Mouse (Mus musculus): Measurements from ENCODE around the gene Galnt18. TPM values are rescaled to one million over a fixed set of nuclear protein-coding genes. Genes with fewer than 3 reads are reported as not detected.

Gene Galnt18
- polyA plus RNA-seq, 1 experiment from 2014 or later = 6.8 TPM

DNA sequence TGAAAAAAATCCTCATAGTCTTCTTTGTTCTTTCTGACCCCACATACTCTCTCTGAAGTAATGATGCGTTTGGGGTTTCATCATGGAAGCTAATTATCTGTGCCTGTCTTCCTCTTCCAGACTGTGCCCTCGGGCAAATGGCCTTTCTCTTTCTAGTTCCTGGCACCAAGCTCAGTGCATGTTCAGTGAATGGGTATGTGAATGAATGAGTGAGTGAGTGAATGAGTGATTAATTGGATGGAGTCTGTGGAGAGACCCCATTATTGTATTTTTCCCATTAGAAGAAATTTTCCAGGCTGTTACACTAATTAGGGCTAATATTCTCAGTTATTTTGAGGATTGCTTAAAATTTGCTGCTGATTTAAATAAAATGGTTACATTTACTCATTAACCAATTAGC, 279.2 kb downstream of the Galnt18 start:
- Histone ChIP-seq H3K27ac (replicated peaks) (no peak overlapping the region), H3K9me3 (replicated peaks) (no peaks in the 10 kb centered on the region), H3K4me1 (no peaks in the 10 kb centered on the region), H3K4me3 (no peak overlapping the region), H3K27me3 (ENCODE audit: low read depth, poor library complexity, severe bottlenecking) (no peaks in the 10 kb centered on the region), H3K36me3 (no peaks in the 10 kb centered on the region)
- 89% methylated on average over 2 of the region's 2 CpGs for WGBS
- DNase-seq (ENCODE audit: low spot score) = no peak

DNA sequence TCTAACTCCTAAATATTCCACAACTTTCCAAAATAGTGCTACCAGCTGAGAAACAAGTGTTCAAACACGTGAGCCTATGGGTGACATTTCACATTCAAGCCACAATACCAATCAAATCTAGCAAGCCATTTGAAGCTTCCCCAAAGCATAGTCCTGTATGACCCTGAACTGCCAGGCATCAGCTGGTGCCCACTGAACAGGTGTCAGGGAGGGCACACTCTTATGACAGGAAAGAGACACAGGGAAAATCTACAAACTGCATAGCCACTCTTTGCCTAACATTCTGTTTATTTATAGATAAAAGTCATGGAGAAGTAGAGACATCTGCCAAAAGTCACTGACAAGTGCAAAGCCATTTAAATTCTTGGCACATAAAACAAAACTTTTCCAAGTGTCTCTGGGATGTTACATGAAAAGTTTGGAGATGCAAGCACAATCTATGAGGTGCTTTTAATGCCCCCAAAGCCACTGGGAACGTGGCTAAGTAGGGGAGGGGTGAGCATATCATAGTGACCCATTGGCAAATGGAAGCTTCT, 280.5 kb downstream of the Galnt18 start:
- no peaks in the 10 kb centered on the region for H3K36me3 ChIP-seq
- H3K27ac ChIP-seq (replicated peaks) = no peak overlapping the region
- WGBS = 69% methylated on average over 2 of the region's 2 CpGs
- H3K4me3 ChIP-seq = no peak overlapping the region
- no peak for DNase-seq (ENCODE audit: low spot score)
- no peaks in the 10 kb centered on the region for H3K4me1 ChIP-seq
- H3K27me3 ChIP-seq (ENCODE audit: low read depth, poor library complexity, severe bottlenecking) = no peaks in the 10 kb centered on the region
- no peaks in the 10 kb centered on the region for H3K9me3 ChIP-seq (replicated peaks)

GRCm38 (mm10) chr7:111497191-111497590, 282.6 kb downstream of the Galnt18 start:
- WGBS = 79% methylated on average over 6 of the region's 6 CpGs
- Histone ChIP-seq H3K36me3 (no peaks in the 10 kb centered on the region), H3K27me3 (ENCODE audit: low read depth, poor library complexity, severe bottlenecking) (no peaks in the 10 kb centered on the region), H3K4me1 (no peaks in the 10 kb centered on the region), H3K9me3 (replicated peaks) (no peaks in the 10 kb centered on the region), H3K4me3 (no peak overlapping the region), H3K27ac (replicated peaks) (no peak overlapping the region)
- DNase-seq (ENCODE audit: low spot score) = no peak

DNA sequence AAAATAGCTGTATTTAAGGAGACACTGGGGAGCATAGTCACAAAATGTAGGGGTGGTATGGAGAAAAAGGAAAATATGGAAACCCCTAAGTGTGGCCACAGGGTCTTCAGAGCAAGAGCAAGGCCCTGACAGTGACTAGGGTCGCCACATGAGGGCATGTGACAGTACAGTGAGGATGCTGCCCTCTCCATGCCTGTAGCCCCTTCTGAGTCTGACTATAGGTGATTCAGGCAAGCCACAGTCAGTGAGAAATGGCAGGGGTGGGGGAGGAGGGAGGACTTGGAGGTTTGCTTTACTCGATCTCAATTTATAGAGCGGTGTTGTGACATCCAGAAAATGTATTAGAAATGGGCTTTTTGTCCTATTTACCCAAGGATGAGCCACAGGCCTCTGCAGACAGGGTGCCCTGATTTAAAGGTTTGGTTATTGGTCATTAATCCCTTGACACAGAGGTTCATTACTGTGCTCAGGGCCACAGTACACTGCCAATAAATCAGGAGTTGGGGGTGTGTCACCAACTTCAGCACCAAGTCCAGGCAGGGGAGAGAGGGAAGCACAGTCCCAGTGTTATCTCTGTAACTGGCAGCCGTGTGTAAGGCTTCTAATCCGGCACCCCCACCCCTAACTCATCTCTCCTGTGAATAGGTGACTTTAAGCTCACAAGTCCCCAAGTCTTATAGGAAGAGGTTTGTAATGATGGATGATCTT, 287.4 kb downstream of the Galnt18 start:
- H3K4me3 ChIP-seq = no peak overlapping the region
- H3K9me3 ChIP-seq (replicated peaks) = no peaks in the 10 kb centered on the region
- no peak overlapping the region for H3K27ac ChIP-seq (replicated peaks)
- WGBS = 80% methylated on average over 5 of the region's 5 CpGs
- H3K36me3 ChIP-seq = no peaks in the 10 kb centered on the region
- H3K4me1 ChIP-seq = peaks cover 2% of the 10 kb centered on the region
- DNase-seq (ENCODE audit: low spot score) = no peak
- no peaks in the 10 kb centered on the region for H3K27me3 ChIP-seq (ENCODE audit: low read depth, poor library complexity, severe bottlenecking)

GRCm38 (mm10) chr7:111491566-111491965, 288.2 kb downstream of the Galnt18 start:
- Histone ChIP-seq H3K4me1 (peaks cover 10% of the 10 kb centered on the region), H3K36me3 (no peaks in the 10 kb centered on the region), H3K27ac (replicated peaks) (no peak overlapping the region), H3K9me3 (replicated peaks) (no peaks in the 10 kb centered on the region), H3K27me3 (ENCODE audit: low read depth, poor library complexity, severe bottlenecking) (no peaks in the 10 kb centered on the region), H3K4me3 (no peak overlapping the region)
- WGBS = 93% methylated on average over 2 of the region's 2 CpGs
- no peak for DNase-seq (ENCODE audit: low spot score)

- Histone ChIP-seq H3K27me3 (ENCODE audit: low read depth, poor library complexity, severe bottlenecking) (no peaks in the 10 kb centered on the region), H3K27ac (replicated peaks) (peak overlapping the region; percentile 25; the same call in 1 of the 2 replicates), H3K4me1 (peaks cover 11% of the 10 kb centered on the region), H3K36me3 (no peaks in the 10 kb centered on the region), H3K9me3 (replicated peaks) (no peaks in the 10 kb centered on the region), H3K4me3 (no peak overlapping the region)
- DNase-seq (ENCODE audit: low spot score) = no peak
- WGBS = 55% methylated on average over 3 of the region's 3 CpGs
Measured at GRCm38 (mm10) chr7:111486811-111487333, 292.9 kb downstream of the Galnt18 start.

GRCm38 (mm10) chr7:111483896-111484295, 295.9 kb downstream of the Galnt18 start:
- Histone ChIP-seq H3K4me3 (no peak overlapping the region), H3K27ac (replicated peaks) (no peak overlapping the region), H3K27me3 (ENCODE audit: low read depth, poor library complexity, severe bottlenecking) (no peaks in the 10 kb centered on the region), H3K36me3 (no peaks in the 10 kb centered on the region), H3K4me1 (peaks cover 11% of the 10 kb centered on the region), H3K9me3 (replicated peaks) (no peaks in the 10 kb centered on the region)
- 90% methylated on average over 4 of the region's 4 CpGs for WGBS
- no peak for DNase-seq (ENCODE audit: low spot score)

DNA sequence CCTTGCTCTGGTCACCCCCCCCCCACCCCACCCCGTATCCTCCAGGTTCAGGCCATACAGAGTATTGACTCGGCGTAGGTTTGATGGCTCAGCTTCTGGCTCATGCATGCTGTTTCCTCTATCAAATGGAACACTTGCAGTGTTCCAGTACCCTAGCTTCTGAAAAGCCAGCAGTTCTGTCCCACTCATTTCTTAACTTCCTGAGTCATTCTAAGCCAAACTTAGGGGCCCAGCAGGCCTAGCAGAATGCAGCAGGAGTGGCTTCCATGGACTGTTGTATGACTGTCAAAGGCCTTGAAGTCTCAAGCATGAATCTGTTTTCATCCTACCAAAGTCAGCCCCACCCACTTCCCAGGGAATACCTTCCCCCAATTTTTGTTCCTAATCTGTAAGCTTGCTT, 296.5 kb downstream of the Galnt18 start:
- Histone ChIP-seq H3K36me3 (no peaks in the 10 kb centered on the region), H3K27me3 (ENCODE audit: low read depth, poor library complexity, severe bottlenecking) (no peaks in the 10 kb centered on the region), H3K9me3 (replicated peaks) (no peaks in the 10 kb centered on the region), H3K27ac (replicated peaks) (no peak overlapping the region), H3K4me3 (no peak overlapping the region), H3K4me1 (peaks cover 11% of the 10 kb centered on the region)
- DNase-seq (ENCODE audit: low spot score) = no peak
- 94% methylated on average over 3 of the region's 3 CpGs for WGBS

DNA sequence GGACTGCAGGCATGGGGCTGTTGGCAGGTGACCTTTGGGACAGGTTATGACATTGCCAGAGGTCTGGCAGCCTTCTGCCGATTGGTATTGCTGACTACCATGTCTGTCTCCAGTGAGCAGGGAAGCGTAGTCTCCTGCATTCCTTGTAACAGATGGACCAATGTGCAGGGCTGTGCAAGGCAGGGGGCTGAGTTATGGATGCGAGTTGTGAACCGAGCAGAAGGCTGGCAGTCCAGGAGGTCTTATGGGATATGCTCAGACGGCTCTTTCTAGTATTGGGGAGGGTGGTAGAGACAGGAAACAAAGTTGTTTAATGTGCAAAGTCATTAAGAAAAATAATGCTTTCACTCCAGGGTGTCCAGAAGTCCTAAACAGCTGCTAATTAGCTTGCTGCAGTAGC, 312.1 kb downstream of the Galnt18 start:
- no peaks in the 10 kb centered on the region for H3K4me1 ChIP-seq
- H3K4me3 ChIP-seq = no peak overlapping the region
- H3K27me3 ChIP-seq (ENCODE audit: low read depth, poor library complexity, severe bottlenecking) = no peaks in the 10 kb centered on the region
- no peak overlapping the region for H3K27ac ChIP-seq (replicated peaks)
- no peak for DNase-seq (ENCODE audit: low spot score)
- WGBS = 66% methylated on average over 5 of the region's 5 CpGs
- no peaks in the 10 kb centered on the region for H3K36me3 ChIP-seq
- H3K9me3 ChIP-seq (replicated peaks) = no peaks in the 10 kb centered on the region

- Histone ChIP-seq H3K9me3 (replicated peaks) (no peaks in the 10 kb centered on the region), H3K4me1 (no peaks in the 10 kb centered on the region), H3K27me3 (ENCODE audit: low read depth, poor library complexity, severe bottlenecking) (no peaks in the 10 kb centered on the region), H3K27ac (replicated peaks) (no peak overlapping the region), H3K36me3 (no peaks in the 10 kb centered on the region), H3K4me3 (no peak overlapping the region)
- 90% methylated on average over 1 of the region's 1 CpGs for WGBS
- DNase-seq (ENCODE audit: low spot score) = no peak
Measured at GRCm38 (mm10) chr7:111466720-111467119, 313.1 kb downstream of the Galnt18 start.

DNA sequence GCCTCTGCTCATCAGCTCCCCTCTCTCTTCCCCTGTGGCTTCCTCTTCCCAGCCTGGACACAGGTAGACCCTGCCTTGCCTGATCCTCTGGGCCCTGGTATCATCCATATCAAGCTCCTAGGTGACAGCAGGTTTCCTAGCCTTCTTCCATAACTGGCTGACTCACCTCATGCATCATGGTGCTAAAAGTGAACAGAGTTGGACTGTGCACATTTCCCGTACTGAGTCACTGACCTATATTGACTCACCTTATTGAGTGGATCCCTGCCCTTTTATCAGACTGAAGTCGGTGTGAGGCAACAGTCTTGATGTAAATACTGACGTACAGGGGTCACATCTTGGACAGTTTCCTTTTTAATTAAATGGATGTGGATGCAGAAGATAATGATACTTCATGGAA, 313.7 kb downstream of the Galnt18 start:
- no peak for DNase-seq (ENCODE audit: low spot score)
- H3K4me3 ChIP-seq = no peak overlapping the region
- no peak overlapping the region for H3K27ac ChIP-seq (replicated peaks)
- H3K36me3 ChIP-seq = no peaks in the 10 kb centered on the region
- H3K9me3 ChIP-seq (replicated peaks) = no peaks in the 10 kb centered on the region
- WGBS = 91% methylated on average over 3 of the region's 3 CpGs
- no peaks in the 10 kb centered on the region for H3K27me3 ChIP-seq (ENCODE audit: low read depth, poor library complexity, severe bottlenecking)
- no peaks in the 10 kb centered on the region for H3K4me1 ChIP-seq

- H3K4me1 ChIP-seq = no peaks in the 10 kb centered on the region
- H3K9me3 ChIP-seq (replicated peaks) = no peaks in the 10 kb centered on the region
- 86% methylated on average over 4 of the region's 4 CpGs for WGBS
- DNase-seq (ENCODE audit: low spot score) = no peak
- H3K27me3 ChIP-seq (ENCODE audit: low read depth, poor library complexity, severe bottlenecking) = no peaks in the 10 kb centered on the region
- H3K36me3 ChIP-seq = no peaks in the 10 kb centered on the region
- no peak overlapping the region for H3K4me3 ChIP-seq
- H3K27ac ChIP-seq (replicated peaks) = no peak overlapping the region
Measured at GRCm38 (mm10) chr7:111459716-111460115, 320.1 kb downstream of the Galnt18 start.

GRCm38 (mm10) chr7:111456007-111456406, 323.8 kb downstream of the Galnt18 start:
- Histone ChIP-seq H3K27ac (replicated peaks) (no peak overlapping the region), H3K9me3 (replicated peaks) (no peaks in the 10 kb centered on the region), H3K36me3 (no peaks in the 10 kb centered on the region), H3K27me3 (ENCODE audit: low read depth, poor library complexity, severe bottlenecking) (no peaks in the 10 kb centered on the region), H3K4me3 (no peak overlapping the region), H3K4me1 (peaks cover 4% of the 10 kb centered on the region; the same call in 1 of the 2 replicates)
- 93% methylated on average over 3 of the region's 3 CpGs for WGBS
- DNase-seq (ENCODE audit: low spot score) = no peak
